Mouse (Mus musculus): ENCODE results near the gene Brpf3. TPM values are rescaled to one million over a fixed set of nuclear protein-coding genes. Genes with fewer than 3 reads are reported as not detected.

The Brpf3 gene
- polyA plus RNA-seq, 1 experiment = 71.3 TPM

DNA sequence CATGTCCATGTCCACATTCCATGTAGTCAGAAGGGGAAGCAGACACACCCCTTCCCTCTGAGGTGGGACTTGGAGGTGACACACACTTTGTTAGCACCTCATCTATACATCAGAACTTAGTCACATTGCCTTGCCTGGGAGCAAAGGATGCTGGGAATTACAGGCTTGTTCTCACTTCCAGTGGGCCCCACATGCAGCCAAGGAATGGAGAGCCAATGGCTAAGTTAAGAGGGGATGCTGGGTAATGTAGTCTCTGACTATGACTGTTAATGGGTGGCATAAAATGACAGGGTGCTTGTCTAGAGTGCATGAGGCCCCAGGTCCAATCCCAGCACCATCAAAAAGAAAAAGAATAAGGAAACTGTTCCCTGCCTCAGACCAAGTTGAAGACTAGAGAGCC is 66.0 kb downstream of the Brpf3 start:
- no peak for DNase-seq (ENCODE audit: low read depth, low spot score)

- no peak for DNase-seq (ENCODE audit: low read depth, low spot score)
- WGBS = 71% methylated on average over 4 of the region's 4 CpGs
Measured at GRCm38 (mm10) chr17:28867381-28867780, 66.5 kb downstream of the Brpf3 start.

- no peak for DNase-seq (ENCODE audit: low read depth, low spot score)
- 67% methylated on average over 9 of the region's 9 CpGs for WGBS
Measured at GRCm38 (mm10) chr17:28869412-28870110, 68.7 kb downstream of the Brpf3 start.

DNA sequence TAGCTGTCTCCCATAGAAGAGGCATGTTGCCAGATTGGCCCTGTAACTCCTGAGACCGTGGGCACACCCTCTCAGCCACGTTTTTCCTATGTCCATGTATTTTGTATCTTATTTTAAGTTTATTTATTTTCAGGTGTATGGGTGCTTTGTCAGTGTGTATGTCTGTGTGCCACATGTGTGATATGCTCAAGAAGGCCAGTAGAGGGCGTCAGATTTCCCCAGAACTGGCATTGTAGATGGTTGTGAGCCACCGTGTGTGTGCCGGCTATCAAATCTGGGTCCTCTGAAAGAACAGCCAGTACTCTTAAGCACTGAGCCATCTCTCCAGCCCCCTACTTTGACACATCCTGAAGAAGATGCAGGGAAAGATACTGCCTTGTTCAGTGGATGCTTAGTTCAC is 69.5 kb downstream of the Brpf3 start:
- 70% methylated on average over 5 of the region's 5 CpGs for WGBS
- DNase-seq (ENCODE audit: low read depth, low spot score) = no peak

GRCm38 (mm10) chr17:28871831-28872230 is 70.9 kb downstream of the Brpf3 start:
- no peak for DNase-seq (ENCODE audit: low read depth, low spot score)
- WGBS = 53% methylated on average over 11 of the region's 11 CpGs

- 86% methylated on average over 7 of the region's 7 CpGs for WGBS
- no peak for DNase-seq (ENCODE audit: low read depth, low spot score)
Measured at GRCm38 (mm10) chr17:28872322-28872721, 71.4 kb downstream of the Brpf3 start.

DNA sequence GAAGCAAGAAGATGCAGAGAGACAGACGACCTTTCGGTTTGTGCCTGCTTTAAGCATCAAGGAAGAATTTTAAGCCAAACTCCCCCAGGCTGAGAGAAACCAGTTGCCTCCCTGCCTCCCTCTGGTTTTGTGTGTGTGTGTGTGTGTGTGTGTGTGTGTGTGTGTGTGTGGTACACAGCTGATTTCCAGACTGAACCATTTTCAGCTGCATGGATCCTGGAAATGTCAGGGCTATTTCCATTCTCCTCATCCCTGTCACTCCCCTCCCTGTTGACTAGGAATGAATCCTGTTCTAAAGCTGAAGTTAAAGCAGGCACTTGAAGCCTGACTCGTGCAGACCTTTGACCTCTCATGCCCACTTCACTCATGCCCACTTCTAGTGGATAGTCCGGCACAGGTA is 73.3 kb downstream of the Brpf3 start:
- DNase-seq (ENCODE audit: low read depth, low spot score) = no peak
- WGBS = 84% methylated on average over 4 of the region's 4 CpGs

DNA sequence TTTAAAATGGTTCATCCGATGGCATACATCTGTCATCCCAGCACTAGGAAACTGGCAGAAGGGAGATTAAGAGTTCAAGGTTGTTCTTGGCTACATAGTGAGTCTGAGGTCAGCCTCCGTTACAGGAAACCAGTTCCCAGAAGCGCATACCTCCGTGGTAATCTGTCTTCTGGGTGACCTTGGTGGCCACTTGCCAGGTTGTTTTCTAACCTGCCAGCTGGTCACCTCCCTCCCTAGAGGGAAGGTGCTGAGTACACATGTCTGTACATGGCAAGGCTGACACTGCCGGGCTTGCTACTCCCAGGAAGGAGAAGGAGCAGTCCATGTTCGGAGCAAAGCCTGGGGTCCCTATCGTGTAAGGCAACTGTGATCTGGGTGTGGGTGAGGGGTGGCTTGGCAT is 73.9 kb downstream of the Brpf3 start:
- WGBS = 25% methylated on average over 7 of the region's 7 CpGs

DNA sequence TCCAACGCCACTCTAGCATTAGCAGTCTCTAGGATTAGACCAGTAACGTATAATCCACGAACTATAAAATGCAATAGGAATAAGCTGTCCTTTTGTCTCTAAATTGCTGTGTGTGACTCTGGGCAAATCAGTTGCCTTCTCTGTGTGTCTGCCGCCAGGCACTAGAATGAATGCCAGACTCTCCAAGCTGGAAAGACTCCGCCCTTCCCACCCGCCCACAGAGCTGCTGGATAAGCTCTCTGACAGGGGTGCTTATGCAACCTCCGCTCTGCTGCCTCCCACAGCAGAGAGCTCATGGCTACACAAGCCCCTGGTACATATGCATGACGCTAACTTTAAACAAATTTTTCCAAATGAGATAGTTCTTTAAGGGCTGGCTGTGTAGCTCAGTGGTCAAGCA is 74.4 kb downstream of the Brpf3 start:
- DNase-seq (ENCODE audit: low read depth, low spot score) = no peak
- WGBS = 33% methylated on average over 8 of the region's 8 CpGs

More for the DNA sequence above, 73.9 kb downstream of the Brpf3 start:
- peak; percentile 29 for DNase-seq (ENCODE audit: low read depth, low spot score)

DNA sequence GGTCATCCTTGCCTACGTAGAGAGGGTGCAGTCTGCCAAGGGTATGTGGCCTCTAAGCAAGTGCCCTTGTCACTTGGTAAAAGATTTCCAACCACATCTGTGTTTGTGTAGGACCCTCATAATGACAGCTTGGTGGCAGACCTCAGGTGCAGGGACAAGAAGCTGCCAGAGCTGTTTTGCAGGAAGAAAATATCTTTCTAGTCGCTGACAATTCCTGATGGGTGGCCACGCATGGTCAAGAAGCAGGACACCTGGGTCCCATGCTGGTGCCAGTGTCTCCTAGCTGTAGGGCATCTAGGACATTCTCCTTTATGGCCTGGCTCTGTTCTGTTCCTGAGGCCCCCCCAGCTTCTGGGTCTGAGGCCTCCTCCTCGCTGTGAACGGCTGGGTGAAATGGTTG is 75.4 kb downstream of the Brpf3 start:
- 79% methylated on average over 5 of the region's 5 CpGs for WGBS
- no peak for DNase-seq (ENCODE audit: low read depth, low spot score)

DNA sequence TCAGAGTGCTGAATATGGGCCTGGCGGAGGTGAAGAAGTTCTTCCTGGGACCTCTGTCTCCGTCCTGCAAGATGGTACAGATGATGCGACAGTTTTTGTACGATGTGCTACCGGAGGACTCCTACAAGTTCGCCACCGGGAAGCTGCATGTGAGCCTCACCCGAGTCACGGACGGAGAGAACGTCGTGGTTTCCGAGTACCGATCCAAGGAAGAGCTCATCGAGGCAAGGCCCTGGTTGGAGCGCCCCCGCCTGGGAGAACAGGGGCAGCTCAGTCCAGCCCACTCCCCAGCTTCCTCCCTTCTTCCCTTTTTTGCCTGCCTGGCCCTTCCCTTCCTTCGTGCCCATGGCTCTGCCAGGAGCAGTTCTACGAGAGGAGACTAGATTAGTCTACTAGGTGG is 75.9 kb downstream of the Brpf3 start:
- DNase-seq (ENCODE audit: low read depth, low spot score) = no peak
- 33% methylated on average over 18 of the region's 19 CpGs for WGBS

GRCm38 (mm10) chr17:28879931-28880391 is 79.1 kb downstream of the Brpf3 start:
- 7% methylated on average over 18 of the region's 18 CpGs for WGBS
- no peak for DNase-seq (ENCODE audit: low read depth, low spot score)

GRCm38 (mm10) chr17:28882316-28882715 is 81.4 kb downstream of the Brpf3 start:
- WGBS = 2% methylated on average over 12 of the region's 12 CpGs
- no peak for DNase-seq (ENCODE audit: low read depth, low spot score)

GRCm38 (mm10) chr17:28882810-28883209 is 81.9 kb downstream of the Brpf3 start:
- DNase-seq (ENCODE audit: low read depth, low spot score) = no peak

GRCm38 (mm10) chr17:28883941-28884516 is 83.1 kb downstream of the Brpf3 start:
- DNase-seq (ENCODE audit: low read depth, low spot score) = no peak
- WGBS = 74% methylated on average over 10 of the region's 10 CpGs

More at GRCm38 (mm10) chr17:28882810-28883209, 81.9 kb downstream of the Brpf3 start:
- 36% methylated on average over 8 of the region's 8 CpGs for WGBS

DNA sequence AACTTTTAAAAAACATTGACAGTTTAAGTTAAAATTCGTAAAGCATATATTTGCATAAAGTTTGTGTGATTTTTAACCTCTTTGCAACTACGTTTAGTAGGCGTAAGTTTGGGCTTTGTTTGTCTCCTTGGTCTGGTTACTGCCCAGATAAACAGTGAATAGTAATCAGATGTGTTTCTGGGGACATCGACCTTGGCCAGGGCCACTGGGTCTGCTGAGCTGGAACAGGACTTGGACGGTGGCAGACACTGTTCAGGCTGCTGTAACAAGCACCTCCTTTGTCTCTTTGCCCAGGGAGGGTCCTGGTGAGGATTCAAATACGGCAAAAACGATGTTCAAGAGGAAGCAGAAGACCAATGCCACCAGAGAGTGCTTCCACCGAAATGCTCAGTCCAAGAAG is 84.3 kb downstream of the Brpf3 start:
- WGBS = 83% methylated on average over 8 of the region's 8 CpGs
- DNase-seq (ENCODE audit: low read depth, low spot score) = no peak

GRCm38 (mm10) chr17:28886266-28886665 is 85.4 kb downstream of the Brpf3 start:
- 79% methylated on average over 8 of the region's 8 CpGs for WGBS
- no peak for DNase-seq (ENCODE audit: low read depth, low spot score)

Other genes starting within 250 kb of the Brpf3 start
- gene Clps, start 240.3 kb upstream of the Brpf3 start, polyA plus RNA-seq (2012; rRNA removed) = 606 and 786 TPM in 2 replicates
- gene Lhfpl5, start 225.4 kb upstream of the Brpf3 start, polyA plus RNA-seq (2012; rRNA removed) = 0.63 and 0.84 TPM in 2 replicates
- gene Srpk1, start 178.4 kb upstream of the Brpf3 start, polyA plus RNA-seq (2012; rRNA removed) = 26.6 and 38.3 TPM in 2 replicates
- 0.14 and 0.52 TPM in 2 replicates for gene Slc26a8, start 110.9 kb upstream of the Brpf3 start, polyA plus RNA-seq (2012; rRNA removed)
- 49.0 and 62.1 TPM in 2 replicates for gene Mapk14, start 109.8 kb upstream of the Brpf3 start, polyA plus RNA-seq (2012; rRNA removed)
- 0.26 and 0.44 TPM in 2 replicates for gene AC170998.1, start 75.0 kb upstream of the Brpf3 start, polyA plus RNA-seq (2012; rRNA removed)
- gene Mapk13, start 31.8 kb upstream of the Brpf3 start, polyA plus RNA-seq (2012; rRNA removed) = 387 and 424 TPM in 2 replicates
- 1.0 and 1.5 TPM in 2 replicates for gene Pnpla1, start 57.3 kb downstream of the Brpf3 start, polyA plus RNA-seq (2012; rRNA removed)
- gene 4930539E08Rik, start 114.2 kb downstream of the Brpf3 start, polyA plus RNA-seq (2012; rRNA removed) = 31.1 and 47.3 TPM in 2 replicates
- gene Pxt1, start 142.8 kb downstream of the Brpf3 start, polyA plus RNA-seq (2012; rRNA removed) = 0.11 and 0.14 TPM in 2 replicates
- 17.6 and 22.5 TPM in 2 replicates for gene Kctd20, start 150.9 kb downstream of the Brpf3 start, polyA plus RNA-seq (2012; rRNA removed)
- 64.2 and 84.2 TPM in 2 replicates for gene Stk38, start 206.9 kb downstream of the Brpf3 start, polyA plus RNA-seq (2012; rRNA removed)
- 65.1 and 112 TPM in 2 replicates for gene Srsf3, start 231.5 kb downstream of the Brpf3 start, polyA plus RNA-seq (2012; rRNA removed)